Mouse (Mus musculus) cerebellum, postnatal 14 days (tissue): ENCODE measurements at regions not wholly inside any gene's neighbourhood (a gene's known extent, or its start where the extent isn't known, plus 50 kb on each side); places are given as distances from the start of the nearest gene placed in this dataset.

Source experiments
- DNase-seq, 2 experiments: peaks; one replicate each; pipeline ENCODE4 v3.0.0; 2021; ENCODE audit warnings: mixed read lengths in 2 of 2

GRCm38 (mm10) chr13:5802826-5803225, 58.5 kb upstream of the Klf6 start:
- DNase-seq: no peak

GRCm38 (mm10) chr13:5803540-5804380, 57.5 kb upstream of the Klf6 start:
- no peak for DNase-seq

GRCm38 (mm10) chr13:5804381-5804941, 56.8 kb upstream of the Klf6 start:
- DNase-seq: no peak

- no peak for DNase-seq
Measured at GRCm38 (mm10) chr13:5808380-5808779, 52.9 kb upstream of the Klf6 start.
